Mouse (Mus musculus): ENCODE results near the gene Sox18. TPM values are rescaled to one million over a fixed set of nuclear protein-coding genes. Genes with fewer than 3 reads are reported as not detected.

Gene Sox18
- polyA plus RNA-seq, 1 experiment from 2014 or later = 21.2 TPM

DNA sequence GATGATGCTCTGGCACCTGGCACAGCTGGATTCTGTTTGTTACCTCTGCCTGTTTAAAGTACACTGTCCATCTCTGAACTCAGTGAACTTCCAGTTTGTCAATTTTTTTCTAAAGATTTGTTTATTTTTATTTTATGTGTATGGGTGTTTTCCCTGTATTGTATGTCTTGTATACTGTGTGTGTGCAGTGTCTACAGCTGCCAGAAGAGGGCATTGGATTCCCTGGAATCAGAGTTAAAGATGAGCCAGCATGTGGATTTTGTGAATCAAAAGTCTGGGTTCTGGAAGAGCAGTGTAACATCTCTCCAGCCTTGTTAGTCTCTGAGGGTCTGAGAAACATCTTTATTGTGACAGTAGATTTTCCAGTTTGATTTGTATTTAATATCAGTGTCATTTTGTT is 48.0 kb downstream of the Sox18 start:
- Histone ChIP-seq H3K27ac (no peak overlapping the region), H3K4me3 (no peak overlapping the region), H3K27me3 (ENCODE audit: poor library complexity, severe bottlenecking) (no peaks in the 10 kb centered on the region), H3K9me3 (no peaks in the 10 kb centered on the region), H3K36me3 (replicated peaks) (peaks cover 85% of the 10 kb centered on the region), H3K4me1 (no peaks in the 10 kb centered on the region)
- DNase-seq (ENCODE audit: extremely low spot score, low spot score) = no peak

Other genes with a start within 250 kb of the Sox18 start
- 17.5 and 18.3 TPM in 2 replicates for gene Zbtb46, start 212.2 kb downstream of the Sox18 start, polyA plus RNA-seq (2016; fragmentation: Nextera tagmentation; extraction: Ambion mirVana)
- 0.25 TPM in 1 of 2 replicates, not detected in the other for gene Abhd16b, start 178.4 kb downstream of the Sox18 start, polyA plus RNA-seq (2016; fragmentation: Nextera tagmentation; extraction: Ambion mirVana)
- gene Tpd52l2, start 174.5 kb downstream of the Sox18 start, polyA plus RNA-seq (2016; fragmentation: Nextera tagmentation; extraction: Ambion mirVana) = 151 and 158 TPM in 2 replicates
- gene Dnajc5, start 151.2 kb downstream of the Sox18 start, polyA plus RNA-seq (2016; fragmentation: Nextera tagmentation; extraction: Ambion mirVana) = 92.3 and 92.4 TPM in 2 replicates
- 40.7 and 41.3 TPM in 2 replicates for gene Uckl1, start 86.7 kb downstream of the Sox18 start, polyA plus RNA-seq (2016; fragmentation: Nextera tagmentation; extraction: Ambion mirVana)
- gene Prpf6, start 79.8 kb downstream of the Sox18 start, polyA plus RNA-seq (2016; fragmentation: Nextera tagmentation; extraction: Ambion mirVana) = 78.5 and 86.9 TPM in 2 replicates
- gene Zfp512b, start 78.8 kb downstream of the Sox18 start, polyA plus RNA-seq (2016; fragmentation: Nextera tagmentation; extraction: Ambion mirVana) = 42.2 and 44.0 TPM in 2 replicates
- gene Samd10, start 72.4 kb downstream of the Sox18 start, polyA plus RNA-seq (2016; fragmentation: Nextera tagmentation; extraction: Ambion mirVana) = 31.0 and 31.6 TPM in 2 replicates
- gene Gm29797, start 14.6 kb downstream of the Sox18 start, polyA plus RNA-seq (2016; fragmentation: Nextera tagmentation; extraction: Ambion mirVana) = 0.21 and 0.26 TPM in 2 replicates
- 17.0 and 18.7 TPM in 2 replicates for gene Tcea2, start 8.7 kb upstream of the Sox18 start, polyA plus RNA-seq (2016; fragmentation: Nextera tagmentation; extraction: Ambion mirVana)
- gene Rgs19, start 22.3 kb upstream of the Sox18 start, polyA plus RNA-seq (2016; fragmentation: Nextera tagmentation; extraction: Ambion mirVana) = 75.0 and 81.6 TPM in 2 replicates
- not detected in 2 replicates for gene Lkaaear1, start 26.8 kb upstream of the Sox18 start, polyA plus RNA-seq (2016; fragmentation: Nextera tagmentation; extraction: Ambion mirVana)
- gene Oprl1, start 43.4 kb upstream of the Sox18 start, polyA plus RNA-seq (2016; fragmentation: Nextera tagmentation; extraction: Ambion mirVana) = 4.5 and 5.2 TPM in 2 replicates
- gene Myt1, start 91.7 kb upstream of the Sox18 start, polyA plus RNA-seq (2016; fragmentation: Nextera tagmentation; extraction: Ambion mirVana) = 9.5 and 11.5 TPM in 2 replicates
- 21.6 and 22.1 TPM in 2 replicates for gene Pcmtd2, start 166.2 kb upstream of the Sox18 start, polyA plus RNA-seq (2016; fragmentation: Nextera tagmentation; extraction: Ambion mirVana)
- gene Polr3k, start 192.7 kb upstream of the Sox18 start, polyA plus RNA-seq (2016; fragmentation: Nextera tagmentation; extraction: Ambion mirVana) = 107 and 110 TPM in 2 replicates

All from forebrain, embryonic 10.5 days (tissue).